Mouse (Mus musculus) kidney, embryonic 16.5 days (tissue): Measurements from ENCODE around the gene Creg2. TPM values are rescaled to one million over a fixed set of nuclear protein-coding genes. Genes with fewer than 3 reads are reported as not detected.
A peak's percentile ranks its signal among the peaks of the same experiment; 100 is the strongest.
"Not testable (repeated sequence)": the region's sequence is repeated elsewhere in the genome, so short reads cannot be mapped to it uniquely, and the experiment has no call there.

Experiments used
- ATAC-seq: fragments of 200-750 bp; cut with Nextera tagmentation; 2 replicates; pipeline ENCODE4 v1.8.0; 2017; ENCODE audit warnings: moderate TSS enrichment; ENCODE audit not compliant: low FRiP score, low TSS enrichment
- H3K27ac ChIP-seq: fragments of 300-500 bp; sonication (generic); 2 replicates; pipeline ENCODE4 v1.5.1; 2014; ENCODE audit warnings: low read length
- H3K27me3 ChIP-seq: fragments of 300-500 bp; sonication (generic); 2 replicates; pipeline ENCODE4 v1.6.1; 2014; ENCODE audit warnings: low read length, control low read depth, mixed read lengths; ENCODE audit not compliant: insufficient read depth
- H3K36me3 ChIP-seq: fragments of 300-500 bp; sonication (generic); 2 replicates; pipeline ENCODE4 v1.6.1; 2014; ENCODE audit warnings: low read length, control low read depth, mixed read lengths; ENCODE audit not compliant: insufficient read depth
- H3K4me1 ChIP-seq: fragments of 300-500 bp; sonication (generic); 2 replicates; pipeline ENCODE4 v1.6.1; 2014; ENCODE audit warnings: low read length, control low read depth, mixed read lengths; ENCODE audit not compliant: insufficient read depth
- H3K4me2 ChIP-seq: fragments of 300-500 bp; sonication (generic); replicated peaks from 2 replicates; pipeline ENCODE4 v1.6.1; 2014; ENCODE audit warnings: low read depth, low read length
- H3K4me3 ChIP-seq: fragments of 300-500 bp; sonication (generic); 2 replicates; pipeline ENCODE4 v1.5.1; 2014; ENCODE audit warnings: mild to moderate bottlenecking, low read length
- H3K9ac ChIP-seq: fragments of 300-500 bp; sonication (generic); replicated peaks from 2 replicates; pipeline ENCODE4 v1.6.1; 2014; ENCODE audit warnings: low read length
- H3K9me3 ChIP-seq: fragments of 300-500 bp; sonication (generic); 2 replicates; pipeline ENCODE4 v1.6.1; 2016; ENCODE audit warnings: low read length, control low read depth
- WGBS: fragments of 180-500 bp; shearing (Covaris S2); extraction: QIAGEN DNeasy Blood & Tissue Kit; methylation state at CpG from one replicate; pipeline ENCODE4 v1.1.7; 2014; 5-methylcytosine and 5-hydroxymethylcytosine counted together
- polyA plus RNA-seq: library from polyadenylated mRNA; unstranded; fragments of >200 nt; fragmentation: Nextera tagmentation; extraction: Ambion mirVana; gene quantifications from 2 replicates; pipeline ENCODE4 v1.2.1, GENCODE M21; 2015

Gene Creg2
- polyA plus RNA-seq, 1 experiment from 2014 or later, result 0.04 TPM

GRCm38 (mm10) chr1:39656976-39657529, 5.8 kb upstream of the Creg2 start:
- 77% methylated on average over 6 of the region's 6 CpGs for WGBS
- H3K4me3 ChIP-seq, result no peak overlapping the region
- no peaks in the 10 kb centered on the region for H3K36me3 ChIP-seq
- H3K9ac ChIP-seq, result no peak overlapping the region
- H3K9me3 ChIP-seq, result peaks cover 5% of the 10 kb centered on the region; the same call in 1 of the 2 replicates
- H3K4me2 ChIP-seq, result no peak overlapping the region
- no peaks in the 10 kb centered on the region for H3K4me1 ChIP-seq
- H3K27me3 ChIP-seq, result peaks cover 13% of the 10 kb centered on the region; the same call in 1 of the 2 replicates
- no peak overlapping the region for H3K27ac ChIP-seq
- ATAC-seq, result no peak

- H3K9me3 ChIP-seq, result not testable (repeated sequence)
- WGBS, result 86% methylated on average over 18 of the region's 18 CpGs
Observed at GRCm38 (mm10) chr1:39654901-39655300, 3.6 kb upstream of the Creg2 start.

GRCm38 (mm10) chr1:39653028-39653427, 1.8 kb upstream of the Creg2 start:
- Histone ChIP-seq H3K4me1 (peaks cover 11% of the 10 kb centered on the region), H3K9ac (no peak overlapping the region), H3K4me2 (no peak overlapping the region), H3K27ac (no peak overlapping the region), H3K9me3 (no peaks in the 10 kb centered on the region), H3K27me3 (peaks cover 45% of the 10 kb centered on the region), H3K36me3 (no peaks in the 10 kb centered on the region), H3K4me3 (no peak overlapping the region)
- ATAC-seq, result no peak
- WGBS, result 78% methylated on average over 4 of the region's 4 CpGs

More at GRCm38 (mm10) chr1:39654901-39655300, 3.6 kb upstream of the Creg2 start:
- not testable (repeated sequence) for H3K36me3 ChIP-seq, H3K4me3 ChIP-seq, ATAC-seq, H3K4me2 ChIP-seq, H3K27ac ChIP-seq, H3K9ac ChIP-seq
- peaks cover 11% of the 10 kb centered on the region for H3K4me1 ChIP-seq
- H3K27me3 ChIP-seq, result peaks cover 29% of the 10 kb centered on the region

GRCm38 (mm10) chr1:39650435-39651240, 636 bp downstream of the Creg2 start:
- peaks cover 45% of the 10 kb centered on the region for H3K27me3 ChIP-seq
- peaks cover 11% of the 10 kb centered on the region for H3K4me1 ChIP-seq
- peak; percentile 87 for ATAC-seq
- no peaks in the 10 kb centered on the region for H3K36me3 ChIP-seq
- WGBS, result under 1% methylated on average over 73 of the region's 73 CpGs
- H3K9ac ChIP-seq, result peak overlapping the region; percentile 8
- peak overlapping the region; percentile 46 for H3K4me3 ChIP-seq
- no peak overlapping the region for H3K27ac ChIP-seq
- peak overlapping the region; percentile 79 for H3K4me2 ChIP-seq
- H3K9me3 ChIP-seq, result no peaks in the 10 kb centered on the region

- peak overlapping the region; percentile 8; the same call in 1 of the 2 replicates for H3K9ac ChIP-seq
Observed at GRCm38 (mm10) chr1:39649691-39650434, 1.4 kb downstream of the Creg2 start.

GRCm38 (mm10) chr1:39648584-39648983, 2.7 kb downstream of the Creg2 start:
- 82% methylated on average over 7 of the region's 7 CpGs for WGBS
- H3K9me3 ChIP-seq, result no peaks in the 10 kb centered on the region
- peaks cover 44% of the 10 kb centered on the region for H3K27me3 ChIP-seq
- H3K4me1 ChIP-seq, result peaks cover 11% of the 10 kb centered on the region
- no peak overlapping the region for H3K27ac ChIP-seq
- H3K4me3 ChIP-seq, result no peak overlapping the region
- no peaks in the 10 kb centered on the region for H3K36me3 ChIP-seq
- H3K9ac ChIP-seq, result no peak overlapping the region
- ATAC-seq, result no peak
- no peak overlapping the region for H3K4me2 ChIP-seq

More at GRCm38 (mm10) chr1:39649691-39650434, 1.4 kb downstream of the Creg2 start:
- Histone ChIP-seq H3K4me2 (peak overlapping the region; percentile 79), H3K27me3 (peaks cover 45% of the 10 kb centered on the region), H3K36me3 (no peaks in the 10 kb centered on the region), H3K27ac (no peak overlapping the region), H3K9me3 (no peaks in the 10 kb centered on the region), H3K4me3 (peak overlapping the region; percentile 46), H3K4me1 (peaks cover 11% of the 10 kb centered on the region)
- 18% methylated on average over 17 of the region's 17 CpGs for WGBS
- no peak; the same call in 1 of the 2 replicates for ATAC-seq

- H3K36me3 ChIP-seq, result no peaks in the 10 kb centered on the region
- no peak overlapping the region for H3K27ac ChIP-seq
- no peak overlapping the region for H3K9ac ChIP-seq
- H3K4me1 ChIP-seq, result peaks cover 10% of the 10 kb centered on the region
- peaks cover 27% of the 10 kb centered on the region for H3K27me3 ChIP-seq
- peaks cover 5% of the 10 kb centered on the region; the same call in 1 of the 2 replicates for H3K9me3 ChIP-seq
- H3K4me2 ChIP-seq, result no peak overlapping the region
- ATAC-seq, result peak; percentile 47; the same call in 1 of the 2 replicates
- WGBS, result 42% methylated on average over 8 of the region's 8 CpGs
- H3K4me3 ChIP-seq, result no peak overlapping the region
Observed at GRCm38 (mm10) chr1:39645905-39646759, 5.1 kb downstream of the Creg2 start.

GRCm38 (mm10) chr1:39644333-39644732, 6.9 kb downstream of the Creg2 start:
- WGBS, result 67% methylated on average over 1 of the region's 1 CpGs
- Histone ChIP-seq H3K4me2 (no peak overlapping the region), H3K4me3 (no peak overlapping the region), H3K9me3 (peaks cover 5% of the 10 kb centered on the region; the same call in 1 of the 2 replicates), H3K4me1 (no peaks in the 10 kb centered on the region), H3K27ac (no peak overlapping the region), H3K9ac (no peak overlapping the region), H3K27me3 (peaks cover 10% of the 10 kb centered on the region), H3K36me3 (no peaks in the 10 kb centered on the region)
- ATAC-seq, result no peak

GRCm38 (mm10) chr1:39641667-39642066, 9.6 kb downstream of the Creg2 start:
- no peak for ATAC-seq
- no peaks in the 10 kb centered on the region for H3K27me3 ChIP-seq
- H3K36me3 ChIP-seq, result no peaks in the 10 kb centered on the region
- H3K9ac ChIP-seq, result no peak overlapping the region
- H3K4me3 ChIP-seq, result no peak overlapping the region
- no peak overlapping the region for H3K27ac ChIP-seq
- H3K9me3 ChIP-seq, result peaks cover 5% of the 10 kb centered on the region; the same call in 1 of the 2 replicates
- no peaks in the 10 kb centered on the region for H3K4me1 ChIP-seq
- 89% methylated on average over 7 of the region's 7 CpGs for WGBS
- no peak overlapping the region for H3K4me2 ChIP-seq
